In the genomic region with DNA sequence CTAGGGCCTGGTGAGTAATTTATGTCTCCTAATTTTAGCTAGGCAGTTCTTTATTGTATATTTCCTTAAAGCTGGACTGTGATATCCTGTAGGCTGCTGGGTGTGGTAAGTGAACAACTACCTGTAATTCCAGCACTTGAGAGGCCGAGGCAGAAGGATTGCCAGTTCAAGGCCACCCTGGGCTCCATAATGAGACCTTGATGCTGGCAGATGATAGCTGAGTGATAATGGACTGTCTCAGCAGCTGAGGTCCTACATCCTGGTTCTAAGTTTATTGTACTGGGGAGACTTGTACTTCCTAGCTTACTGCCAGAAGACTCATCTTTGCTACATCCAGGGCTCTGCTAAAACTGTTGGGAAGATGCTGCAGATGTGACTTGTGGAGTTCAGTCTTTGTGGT, we compare ENCODE assay signal across 23 mouse cellular contexts. TPM values are rescaled to one million over a fixed set of nuclear protein-coding genes. Genes with fewer than 3 reads are reported as not detected.
DNase-seq lines count a peak whose midpoint lies in the region; ATAC-seq and TF ChIP-seq lines count a peak whose summit lies in the region.
"Had no signal": no experiment of that assay in that cellular context is flagged by ENCODE, and none has a peak within 500 bp of the region (broad histone marks: within the 10 kb centered on the region; RNA-seq: fewer than 3 reads in every experiment).

No protein-coding gene starts in this region.

- no peak overlapping the region for H3K4me3 ChIP-seq in liver, embryonic 11.5 days (ENCODE audit: low read depth, low read length)
- H3K4me3 ChIP-seq in liver, postnatal 0 days (ENCODE audit: low read depth, low read length): no peak overlapping the region
- no peak overlapping the region for H3K4me3 ChIP-seq in liver, embryonic 15.5 days (replicated peaks)
- H3K4me3 ChIP-seq in hindbrain, embryonic 14.5 days (replicated peaks; ENCODE audit: low read length): no peak overlapping the region
- H3K4me3 ChIP-seq: embryonic facial prominence, embryonic 12.5 days; embryonic facial prominence, embryonic 15.5 days; heart, embryonic 12.5 days; heart, embryonic 15.5 days; hindbrain, embryonic 15.5 days had no signal

- no peak for ATAC-seq in liver, embryonic 11.5 days (replicated peaks; ENCODE audit: low FRiP score)
- ATAC-seq in liver, postnatal 0 days: no peak
- ATAC-seq in liver, embryonic 15.5 days (ENCODE audit: insufficient read depth): no peak
- ATAC-seq in hindbrain, embryonic 14.5 days (ENCODE audit: low FRiP score): no peak
- ATAC-seq: activated CD4-positive, CD25-positive, alpha-beta regulatory T cell, adult 4 months; forebrain, embryonic 14.5 days had no signal

- H3K27me3 ChIP-seq in liver, embryonic 11.5 days (replicated peaks; ENCODE audit: control insufficient read depth, insufficient read depth, low read length): no peaks in the 10 kb centered on the region
- H3K27me3 ChIP-seq in liver, postnatal 0 days (ENCODE audit: insufficient read depth, low read length): no peaks in the 10 kb centered on the region
- no peaks in the 10 kb centered on the region for H3K27me3 ChIP-seq in liver, embryonic 15.5 days
- no peaks in the 10 kb centered on the region for H3K27me3 ChIP-seq in hindbrain, embryonic 14.5 days (ENCODE audit: control insufficient read depth, insufficient read depth, low read length)
- H3K27me3 ChIP-seq: embryonic facial prominence, embryonic 12.5 days; embryonic facial prominence, embryonic 15.5 days; heart, embryonic 12.5 days; heart, embryonic 15.5 days; hindbrain, embryonic 15.5 days had no signal

- H3K9me3 ChIP-seq in liver, embryonic 11.5 days (ENCODE audit: control insufficient read depth, low read length): no peaks in the 10 kb centered on the region
- no peaks in the 10 kb centered on the region for H3K9me3 ChIP-seq in liver, postnatal 0 days (ENCODE audit: low read length)
- H3K9me3 ChIP-seq in liver, embryonic 15.5 days (replicated peaks): no peaks in the 10 kb centered on the region
- H3K9me3 ChIP-seq in hindbrain, embryonic 14.5 days (ENCODE audit: control insufficient read depth, low read length): no peaks in the 10 kb centered on the region
- H3K9me3 ChIP-seq: embryonic facial prominence, embryonic 12.5 days; embryonic facial prominence, embryonic 15.5 days; heart, embryonic 12.5 days; heart, embryonic 15.5 days; hindbrain, embryonic 15.5 days had no signal

- peaks cover 19% of the 10 kb centered on the region for H3K4me1 ChIP-seq in liver, embryonic 11.5 days (replicated peaks; ENCODE audit: control insufficient read depth, insufficient read depth, low read length)
- peaks cover 15% of the 10 kb centered on the region for H3K4me1 ChIP-seq in liver, postnatal 0 days (ENCODE audit: insufficient read depth)
- peaks cover 38% of the 10 kb centered on the region for H3K4me1 ChIP-seq in liver, embryonic 15.5 days (replicated peaks)
- H3K4me1 ChIP-seq in hindbrain, embryonic 14.5 days (replicated peaks; ENCODE audit: control insufficient read depth, insufficient read depth, low read length): no peaks in the 10 kb centered on the region
- H3K4me1 ChIP-seq: embryonic facial prominence, embryonic 15.5 days had no signal

- TF ChIP-seq CTCF in liver, postnatal 0 days (IDR thresholded peaks at IDR 0.05; ENCODE audit: low read depth): no peak

- no peak overlapping the region for H3K4me2 ChIP-seq in liver, embryonic 11.5 days
- no peak overlapping the region for H3K4me2 ChIP-seq in liver, postnatal 0 days (ENCODE audit: low read depth, low read length)
- no peak overlapping the region for H3K4me2 ChIP-seq in liver, embryonic 15.5 days
- H3K4me2 ChIP-seq in hindbrain, embryonic 14.5 days (replicated peaks): no peak overlapping the region
- H3K4me2 ChIP-seq: embryonic facial prominence, embryonic 12.5 days; embryonic facial prominence, embryonic 15.5 days; heart, embryonic 12.5 days; heart, embryonic 15.5 days; hindbrain, embryonic 15.5 days had no signal

- peak overlapping the region; percentile 28 for H3K27ac ChIP-seq in liver, embryonic 11.5 days (ENCODE audit: low read depth, low read length)
- no peak overlapping the region for H3K27ac ChIP-seq in liver, postnatal 0 days (ENCODE audit: low read depth)
- peak overlapping the region; percentile 42; the same call in 1 of the 2 replicates for H3K27ac ChIP-seq in liver, embryonic 15.5 days (replicated peaks)
- no peak overlapping the region for H3K27ac ChIP-seq in hindbrain, embryonic 14.5 days
- H3K27ac ChIP-seq: embryonic facial prominence, embryonic 12.5 days; embryonic facial prominence, embryonic 15.5 days; heart, embryonic 15.5 days; hindbrain, embryonic 15.5 days had no signal

- TF ChIP-seq EP300 in liver, postnatal 0 days (IDR thresholded peaks at IDR 0.05; ENCODE audit: low read depth): no peak

- peaks cover 28% of the 10 kb centered on the region for H3K36me3 ChIP-seq in liver, embryonic 11.5 days (ENCODE audit: control insufficient read depth, insufficient read depth, low read length)
- peaks cover 45% of the 10 kb centered on the region for H3K36me3 ChIP-seq in liver, postnatal 0 days (replicated peaks; ENCODE audit: insufficient read depth, low read length)
- peaks cover 55% of the 10 kb centered on the region for H3K36me3 ChIP-seq in liver, embryonic 15.5 days (replicated peaks)
- H3K36me3 ChIP-seq in hindbrain, embryonic 14.5 days (replicated peaks; ENCODE audit: control insufficient read depth, insufficient read depth): peaks cover 19% of the 10 kb centered on the region; the same call in 1 of the 2 replicates
- H3K36me3 ChIP-seq: hindbrain, embryonic 15.5 days had no signal

- DNase-seq in adrenal gland, adult 2 months: peak; percentile 45
- no peak for DNase-seq in adrenal gland, postnatal 10 days
- DNase-seq in liver, embryonic 11.5 days (ENCODE audit: low spot score): no peak
- no peak for DNase-seq in liver, postnatal 0 days
- DNase-seq in urinary bladder, postnatal 36 days (ENCODE audit: low spot score in 2 of 2): no peak
- DNase-seq in hindbrain, embryonic 14.5 days (ENCODE audit: low spot score): no peak
- DNase-seq: adrenal gland, postnatal 14 days; cerebellum, adult 11 months; cerebellum, adult 2 months; cerebellum, adult 9-11 months; cerebellum, postnatal 25 days; gastrocnemius, postnatal 10 days; heart, adult 18-20 months; heart, postnatal 10 days; heart, postnatal 36 days had no signal

- no peak overlapping the region for H3K9ac ChIP-seq in liver, embryonic 11.5 days (ENCODE audit: low read depth, low read length)
- H3K9ac ChIP-seq in liver, postnatal 0 days (replicated peaks): no peak overlapping the region
- H3K9ac ChIP-seq in liver, embryonic 15.5 days: no peak overlapping the region
- H3K9ac ChIP-seq in hindbrain, embryonic 14.5 days: no peak overlapping the region
- H3K9ac ChIP-seq: embryonic facial prominence, embryonic 12.5 days; embryonic facial prominence, embryonic 15.5 days; heart, embryonic 12.5 days; heart, embryonic 15.5 days; hindbrain, embryonic 15.5 days had no signal

- WGBS in liver, embryonic 11.5 days: 76% methylated on average over 1 of the region's 1 CpGs
- 60% methylated on average over 1 of the region's 1 CpGs for WGBS in liver, postnatal 0 days (ENCODE audit: insufficient replicate concordance)
- 44% methylated on average over 1 of the region's 1 CpGs for WGBS in liver, embryonic 15.5 days (ENCODE audit: insufficient replicate concordance)
- 78% methylated on average over 1 of the region's 1 CpGs for WGBS in hindbrain, embryonic 14.5 days

RNA-seq across cellular contexts. Expression of a gene that starts 17.0 kb away (rescaled TPM):
- 100 to 1,000 TPM in 1 of 2 experiments, 10 to 100 TPM in 1; 56.2 to 102 TPM for total RNA-seq in adrenal gland, adult 2 months (2021)
- polyA plus RNA-seq in adrenal gland, adult 2 months (2012; rRNA removed): 22.5 and 27.8 TPM in 2 replicates
- 10 to 100 TPM; 59.8 to 66.4 TPM for total RNA-seq in adrenal gland, postnatal 10 days (2021)
- 17.9 and 19.2 TPM in 2 replicates for polyA plus RNA-seq in liver, embryonic 11.5 days (2014; fragmentation: Nextera tagmentation; extraction: Ambion mirVana)
- 5.3 and 5.9 TPM in 2 replicates for polyA plus RNA-seq in liver, postnatal 0 days (2015; fragmentation: Nextera tagmentation; extraction: Ambion mirVana)
- polyA plus RNA-seq in liver, embryonic 15.5 days (2015; fragmentation: Nextera tagmentation; extraction: Ambion mirVana): 7.6 and 8.8 TPM in 2 replicates
- 14.9 and 16.0 TPM in 2 replicates for polyA plus RNA-seq in hindbrain, embryonic 14.5 days (2014; fragmentation: Nextera tagmentation; extraction: Ambion mirVana)

RNA-seq across cellular contexts. Expression of a gene that starts 25.9 kb away (rescaled TPM):
- 10 to 100 TPM; 14.0 to 17.7 TPM for total RNA-seq in adrenal gland, adult 2 months (2021)
- 93.3 and 111 TPM in 2 replicates for polyA plus RNA-seq in adrenal gland, adult 2 months (2012; rRNA removed)
- 1 to 10 TPM; 8.4 to 9.0 TPM for total RNA-seq in adrenal gland, postnatal 10 days (2021)
- polyA plus RNA-seq in liver, embryonic 11.5 days (2014; fragmentation: Nextera tagmentation; extraction: Ambion mirVana): 2.9 and 3.9 TPM in 2 replicates
- polyA plus RNA-seq in liver, postnatal 0 days (2015; fragmentation: Nextera tagmentation; extraction: Ambion mirVana): 3.5 and 5.8 TPM in 2 replicates
- 1.3 and 1.4 TPM in 2 replicates for polyA plus RNA-seq in liver, embryonic 15.5 days (2015; fragmentation: Nextera tagmentation; extraction: Ambion mirVana)
- 18.6 and 19.7 TPM in 2 replicates for polyA plus RNA-seq in hindbrain, embryonic 14.5 days (2014; fragmentation: Nextera tagmentation; extraction: Ambion mirVana)

RNA-seq across cellular contexts. Expression of a gene that starts 26.1 kb away (rescaled TPM):
- total RNA-seq in adrenal gland, adult 2 months (2021): 10 to 100 TPM in 1 of 2 experiments, 1 to 10 TPM in 1; 8.4 to 12.2 TPM
- 16.6 TPM in 2 replicates for polyA plus RNA-seq in adrenal gland, adult 2 months (2012; rRNA removed)
- total RNA-seq in adrenal gland, postnatal 10 days (2021): 100 to 1,000 TPM in 1 of 2 experiments, 10 to 100 TPM in 1; 49.1 to 181 TPM
- 4.5 and 5.2 TPM in 2 replicates for polyA plus RNA-seq in liver, embryonic 11.5 days (2014; fragmentation: Nextera tagmentation; extraction: Ambion mirVana)
- 481 and 632 TPM in 2 replicates for polyA plus RNA-seq in liver, postnatal 0 days (2015; fragmentation: Nextera tagmentation; extraction: Ambion mirVana)
- polyA plus RNA-seq in liver, embryonic 15.5 days (2015; fragmentation: Nextera tagmentation; extraction: Ambion mirVana): 13.2 and 23.3 TPM in 2 replicates
- polyA plus RNA-seq in hindbrain, embryonic 14.5 days (2014; fragmentation: Nextera tagmentation; extraction: Ambion mirVana): 7.2 and 7.9 TPM in 2 replicates

Comparison
In these comparisons a context has a peak if more than half of its experiments do, and no peak if none do; other contexts are left out.
1. H3K27ac ChIP-seq: peak in liver, embryonic 11.5 days (single experiment) and liver, embryonic 15.5 days (single experiment); none in liver, postnatal 0 days (single experiment) and hindbrain, embryonic 14.5 days (single experiment).
2. RNA of a gene that starts 26.1 kb away (polyA plus RNA-seq): 481 to 632 TPM in liver, postnatal 0 days; 16.6 TPM in adrenal gland, adult 2 months, 13.2 to 23.3 TPM in liver, embryonic 15.5 days, 7.2 to 7.9 TPM in hindbrain, embryonic 14.5 days and 4.5 to 5.2 TPM in liver, embryonic 11.5 days; every median in the first group is over 10 times any median in the second.